9 mouse cellular contexts compared by ENCODE assay signal in genomic region chr14:103653800-103654199, GRCm38 (mm10). TPM values are rescaled to one million over a fixed set of nuclear protein-coding genes. Genes with fewer than 3 reads are reported as not detected.
DNase-seq lines count a peak whose midpoint lies in the region; ATAC-seq and TF ChIP-seq lines count a peak whose summit lies in the region.
"Had no signal": no experiment of that assay in that cellular context is flagged by ENCODE, and none has a peak within 500 bp of the region (broad histone marks: within the 10 kb centered on the region; RNA-seq: fewer than 3 reads in every experiment).

No protein-coding gene starts in this region.

- H3K4me3 ChIP-seq in liver, embryonic 15.5 days (replicated peaks) = no peak overlapping the region
- H3K4me3 ChIP-seq in liver, embryonic 12.5 days = no peak overlapping the region
- H3K4me3 ChIP-seq in bone marrow, adult 2 months (replicated peaks; ENCODE audit: control insufficient read depth, low read depth, low read length) = peak overlapping the region; percentile 55
- peak overlapping the region; percentile 8; the same call in 1 of the 2 replicates for H3K4me3 ChIP-seq in midbrain, embryonic 16.5 days (ENCODE audit: low read depth, low read length)

- H3K9ac ChIP-seq in liver, embryonic 15.5 days = no peak overlapping the region
- no peak overlapping the region for H3K9ac ChIP-seq in liver, embryonic 12.5 days
- H3K9ac ChIP-seq in midbrain, embryonic 16.5 days (ENCODE audit: low read depth, low read length) = no peak overlapping the region

- DNase-seq in CD4-positive, CD25-positive, alpha-beta regulatory T cell, adult 2 months (ENCODE audit: low read depth, low spot score) = peak; percentile 63
- DNase-seq in adrenal gland, postnatal 4 days (ENCODE audit: low spot score in 2 of 2) = no peak
- no peak for DNase-seq in right cerebral cortex, postnatal 25 days
- DNase-seq in right cerebral cortex, postnatal 4 days = no peak
- DNase-seq: heart, postnatal 36 days had no signal

- H3K4me1 ChIP-seq in liver, embryonic 15.5 days (replicated peaks) = peaks cover 14% of the 10 kb centered on the region
- peaks cover 15% of the 10 kb centered on the region; the same call in 1 of the 2 replicates for H3K4me1 ChIP-seq in liver, embryonic 12.5 days
- H3K4me1 ChIP-seq in bone marrow, adult 2 months (ENCODE audit: control insufficient read depth, insufficient read depth, low read length) = peaks cover 6% of the 10 kb centered on the region
- H3K4me1 ChIP-seq in midbrain, embryonic 16.5 days (ENCODE audit: control insufficient read depth, insufficient read depth, low read length) = peaks cover 58% of the 10 kb centered on the region

- no peak for ATAC-seq in liver, embryonic 15.5 days (ENCODE audit: insufficient read depth)
- ATAC-seq in liver, embryonic 12.5 days = no peak
- no peak for ATAC-seq in midbrain, embryonic 16.5 days

- H3K27me3 ChIP-seq in liver, embryonic 15.5 days = peaks cover 34% of the 10 kb centered on the region
- H3K27me3 ChIP-seq in liver, embryonic 12.5 days (replicated peaks) = peaks cover 38% of the 10 kb centered on the region
- H3K27me3 ChIP-seq in midbrain, embryonic 16.5 days (ENCODE audit: control insufficient read depth, insufficient read depth, low read depth, low read length) = no peaks in the 10 kb centered on the region

- H3K27ac ChIP-seq in liver, embryonic 15.5 days (replicated peaks) = no peak overlapping the region
- H3K27ac ChIP-seq in liver, embryonic 12.5 days = no peak overlapping the region
- no peak overlapping the region for H3K27ac ChIP-seq in bone marrow, adult 2 months (ENCODE audit: control insufficient read depth, insufficient read depth, low read depth, low read length, poor library complexity)
- H3K27ac ChIP-seq in midbrain, embryonic 16.5 days (ENCODE audit: low read length) = no peak overlapping the region

- no peaks in the 10 kb centered on the region for H3K9me3 ChIP-seq in liver, embryonic 15.5 days (replicated peaks)
- no peaks in the 10 kb centered on the region for H3K9me3 ChIP-seq in liver, embryonic 12.5 days (replicated peaks)
- H3K9me3 ChIP-seq in midbrain, embryonic 16.5 days (replicated peaks; ENCODE audit: control insufficient read depth, low read length, poor library complexity, severe bottlenecking) = no peaks in the 10 kb centered on the region

- H3K36me3 ChIP-seq in liver, embryonic 15.5 days (replicated peaks) = no peaks in the 10 kb centered on the region
- H3K36me3 ChIP-seq in liver, embryonic 12.5 days = no peaks in the 10 kb centered on the region
- no peaks in the 10 kb centered on the region; the same call in 1 of the 2 replicates for H3K36me3 ChIP-seq in midbrain, embryonic 16.5 days (ENCODE audit: control insufficient read depth, insufficient read depth, low read length)

- H3K4me2 ChIP-seq in liver, embryonic 15.5 days = peak overlapping the region; percentile 13; the same call in 1 of the 2 replicates
- no peak overlapping the region for H3K4me2 ChIP-seq in liver, embryonic 12.5 days
- peak overlapping the region; percentile 21 for H3K4me2 ChIP-seq in midbrain, embryonic 16.5 days (ENCODE audit: low read length)

- 46% methylated on average over 5 of the region's 5 CpGs for WGBS in liver, embryonic 15.5 days (ENCODE audit: insufficient replicate concordance)
- WGBS in liver, embryonic 12.5 days (ENCODE audit: insufficient replicate concordance) = 49% methylated on average over 5 of the region's 5 CpGs
- WGBS in bone marrow, adult 2 months = 2% methylated on average over 5 of the region's 5 CpGs
- WGBS in midbrain, embryonic 16.5 days = 58% methylated on average over 5 of the region's 5 CpGs

- no peak for TF ChIP-seq POLR2A in bone marrow, adult 2 months (IDR thresholded peaks at IDR 0.05; ENCODE audit: borderline replicate concordance, control insufficient read depth, low read depth, low read length)

- no peak for TF ChIP-seq CTCF in bone marrow, adult 2 months (IDR thresholded peaks at IDR 0.05; ENCODE audit: control insufficient read depth, insufficient read depth, low read length)

RNA-seq across cellular contexts. Expression of gene Slain1, which starts 3.8 kb away (rescaled TPM):
- polyA plus RNA-seq in liver, embryonic 15.5 days (2015; fragmentation: Nextera tagmentation; extraction: Ambion mirVana) = 0.16 and 0.22 TPM in 2 replicates
- polyA plus RNA-seq in liver, embryonic 12.5 days (2016; fragmentation: Nextera tagmentation; extraction: Ambion mirVana) = 0.47 and 0.82 TPM in 2 replicates
- 1.1 and 5.3 TPM in 2 replicates for polyA plus RNA-seq in bone marrow, adult 2 months (2011; ENCODE audit: insufficient read depth, insufficient read length, low replicate concordance, missing spikeins)
- 13.0 and 15.4 TPM in 2 replicates for polyA plus RNA-seq in midbrain, embryonic 16.5 days (2015; fragmentation: Nextera tagmentation; extraction: Ambion mirVana)
- total RNA-seq in adrenal gland, postnatal 4 days (2021) = 1 to 10 TPM; 2.8 to 4.1 TPM

Comparison
In these comparisons a context has a peak if more than half of its experiments do, and no peak if none do; other contexts are left out.
1. H3K4me3 ChIP-seq: peak in bone marrow, adult 2 months (single experiment) and midbrain, embryonic 16.5 days (single experiment); none in liver, embryonic 15.5 days (single experiment) and liver, embryonic 12.5 days (single experiment).